Mouse (Mus musculus): Measurements from ENCODE around the gene P2rx2.

DNA sequence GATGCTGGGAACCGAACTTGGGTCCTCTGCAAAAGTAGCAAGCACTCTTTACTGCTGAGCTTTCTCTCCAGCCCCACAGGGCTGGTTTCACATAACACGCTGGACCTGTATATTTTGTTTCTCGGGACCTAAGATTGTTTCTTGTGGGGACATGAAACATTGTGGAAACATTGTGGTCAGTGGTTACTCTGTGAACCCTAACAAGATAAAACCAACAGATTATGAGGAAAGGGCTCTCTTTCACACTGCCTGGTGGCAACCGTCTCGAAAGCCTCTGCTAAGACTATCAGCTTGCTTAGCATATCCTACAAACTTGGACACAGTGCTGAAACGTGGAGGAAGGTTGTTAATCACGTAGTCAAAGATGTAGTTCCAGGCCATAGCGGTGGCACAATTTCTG is 4.0 kb upstream of the P2rx2 start:
- TF ChIP-seq CTCF (IDR thresholded peaks at IDR 0.05; ENCODE audit: low read depth, low read length) (no peak), POLR2A (IDR thresholded peaks at IDR 0.05; ENCODE audit: borderline replicate concordance, low read depth, low read length) (no peak)

Measured in bone marrow macrophage, adult 2 months (primary cell).